Mouse (Mus musculus) brain, adult 2 months (tissue): Measurements from ENCODE around the gene Grb2.

ENCODE experiments used
- DNase-seq: peaks from one replicate; pipeline ENCODE4 v3.0.0; 2011; ENCODE audit warnings: low read depth, low spot score

Grb2 gene

DNA sequence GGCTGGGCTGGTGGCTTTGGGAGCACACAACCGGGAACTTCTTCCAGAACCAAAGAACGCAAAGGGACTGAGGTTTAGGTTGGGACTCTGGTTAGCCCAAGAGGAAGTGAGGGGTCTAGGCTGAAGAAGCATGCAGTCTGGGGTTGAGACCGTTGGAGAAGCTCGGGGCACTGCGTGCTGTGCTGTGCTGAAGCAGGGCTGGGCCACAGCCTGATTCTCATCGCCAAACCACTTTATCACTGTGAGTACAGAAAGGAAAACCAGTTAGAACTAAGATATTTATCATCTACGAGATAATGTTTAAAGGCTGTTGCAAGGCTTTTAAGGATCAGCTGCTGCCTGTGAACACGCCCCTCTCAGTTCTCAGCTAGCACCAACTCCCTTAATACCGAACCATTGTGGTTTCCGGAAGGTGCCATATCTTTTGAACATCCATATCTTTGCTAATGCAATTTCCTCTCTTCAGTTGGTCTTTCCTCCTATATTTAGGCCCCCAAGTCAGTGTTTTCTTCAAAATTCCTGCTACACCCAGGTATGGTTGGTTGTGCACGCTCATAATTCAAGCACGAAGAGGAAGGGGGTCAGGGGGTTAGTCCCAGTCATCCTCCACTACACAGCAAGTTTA lies 4.4 kb upstream of the Grb2 start:
- DNase-seq = no peak

DNA sequence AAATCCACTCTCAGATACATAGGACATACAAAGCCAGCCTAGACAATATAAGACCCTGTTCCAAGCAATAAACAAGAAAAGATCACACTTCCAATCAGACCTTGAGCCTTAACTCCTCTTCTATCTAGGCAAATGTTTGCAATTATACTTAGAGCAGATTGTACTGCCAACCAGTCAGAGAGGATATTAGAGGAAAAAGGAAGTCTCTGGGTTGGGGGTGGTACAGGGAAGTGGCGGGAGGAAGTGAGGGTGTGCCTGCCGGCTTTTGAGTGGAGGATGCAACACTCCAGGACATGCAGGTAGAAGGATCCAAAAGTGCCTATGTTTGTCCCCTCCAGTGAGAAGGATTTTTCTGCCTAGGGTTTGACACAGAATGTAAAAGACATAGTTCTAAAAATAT lies 3.9 kb upstream of the Grb2 start:
- no peak for DNase-seq

DNA sequence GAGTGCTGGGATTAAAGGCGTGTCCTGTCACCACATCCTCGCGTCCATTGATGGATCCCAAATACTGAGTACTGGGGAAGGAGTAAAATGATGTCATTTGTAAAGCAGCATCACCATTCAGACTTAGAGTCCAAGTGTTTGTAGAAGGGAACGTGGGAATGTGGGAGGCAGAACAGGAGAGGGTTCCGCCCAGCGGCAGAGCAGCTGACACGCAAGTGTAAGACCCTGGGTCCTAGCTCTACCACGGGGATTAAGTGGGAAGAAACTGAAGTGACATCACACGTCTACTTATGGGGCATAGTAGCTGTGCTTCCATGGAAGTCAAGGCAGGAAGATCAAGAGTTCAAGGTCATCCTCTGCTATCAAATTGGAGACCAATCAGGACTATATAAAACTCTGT lies 2.7 kb upstream of the Grb2 start:
- DNase-seq = no peak

- no peak for DNase-seq
Observed at GRCm38 (mm10) chr11:115709829-115710559, 1.6 kb upstream of the Grb2 start.

DNA sequence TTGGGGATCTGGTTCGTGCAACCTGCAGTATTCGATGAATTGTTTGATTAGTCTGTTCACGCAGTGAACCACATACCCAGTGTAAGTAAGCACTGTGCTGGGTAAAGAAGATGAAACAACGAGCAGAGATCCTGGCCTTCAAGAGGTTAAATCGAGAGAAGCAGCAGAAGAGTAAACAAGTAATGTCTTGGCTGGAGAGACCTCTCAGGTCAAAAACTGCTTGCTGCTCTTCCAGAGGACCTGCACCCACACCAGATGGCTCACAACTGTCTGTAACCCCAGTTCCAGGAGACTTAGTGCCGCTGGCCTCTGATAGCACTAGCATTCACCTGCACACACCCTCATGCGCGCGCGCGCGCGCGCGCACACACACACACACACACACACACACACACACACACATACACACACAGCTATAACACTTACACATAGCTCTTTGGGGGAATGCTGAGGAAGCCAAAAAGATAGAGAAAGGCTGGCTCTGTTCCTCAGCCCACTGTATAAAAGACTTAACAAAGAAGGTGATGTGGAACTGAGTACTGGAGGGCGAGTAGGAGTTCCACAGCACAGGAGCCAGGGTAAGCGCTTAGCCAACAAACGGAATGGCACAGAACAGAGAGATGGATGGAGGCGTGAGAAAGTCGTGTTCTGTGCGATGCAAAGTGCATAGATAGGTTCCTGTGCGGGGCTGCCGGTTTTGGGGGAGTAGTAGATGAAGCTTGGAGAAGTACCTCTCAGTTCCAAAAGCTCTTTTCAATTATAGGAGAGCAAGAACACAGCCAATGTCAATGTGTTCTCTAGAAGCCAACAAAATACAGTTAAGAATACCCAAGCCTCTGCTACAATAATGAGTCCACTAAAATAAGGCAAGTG lies 795 bp upstream of the Grb2 start:
- peak; percentile 82 for DNase-seq

DNA sequence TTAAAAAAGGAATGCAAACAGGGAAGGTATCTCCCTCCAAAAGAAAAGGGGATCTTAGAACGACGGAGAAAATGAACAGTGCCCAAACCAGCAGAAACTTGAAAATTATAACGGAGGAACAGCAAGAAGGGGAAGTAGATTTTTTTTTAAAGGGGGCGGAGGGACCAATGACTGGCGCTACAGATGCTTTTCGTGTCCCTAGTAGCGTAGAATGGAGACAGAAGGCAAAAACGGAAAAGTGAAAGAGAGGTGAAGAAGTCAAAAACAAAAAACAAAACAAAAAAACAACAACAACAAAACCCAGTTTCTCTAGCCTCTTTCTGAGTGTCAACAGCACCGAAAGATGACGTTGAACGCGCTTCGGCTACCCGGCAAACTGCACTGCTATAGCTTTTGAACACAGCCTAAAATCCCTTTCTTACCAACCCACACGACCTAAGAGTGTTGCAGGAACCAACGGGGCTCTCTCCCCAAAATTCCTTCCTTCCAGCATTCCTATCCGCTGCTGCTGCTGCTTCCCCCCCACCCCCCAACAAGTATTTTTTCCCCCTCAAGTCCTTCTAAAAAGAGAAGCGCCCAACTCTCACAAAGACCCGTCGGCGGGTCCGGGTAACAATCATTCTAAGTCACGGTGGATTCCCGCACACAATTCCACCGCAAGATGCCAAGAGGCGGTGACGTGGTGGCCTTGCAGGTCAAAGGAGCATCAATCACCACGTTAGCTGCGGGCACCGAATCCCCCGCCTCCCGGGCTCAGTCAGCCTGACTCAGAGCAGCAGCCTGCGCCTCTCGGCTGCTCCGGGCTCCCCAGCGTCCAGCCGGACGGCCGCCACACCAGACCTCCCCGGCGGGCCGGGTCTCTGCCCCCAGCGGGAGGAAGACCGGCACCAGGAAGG lies 836 bp downstream of the Grb2 start:
- peak; percentile 60 for DNase-seq

- DNase-seq = no peak
Observed at GRCm38 (mm10) chr11:115706584-115706983, 1.8 kb downstream of the Grb2 start.

DNA sequence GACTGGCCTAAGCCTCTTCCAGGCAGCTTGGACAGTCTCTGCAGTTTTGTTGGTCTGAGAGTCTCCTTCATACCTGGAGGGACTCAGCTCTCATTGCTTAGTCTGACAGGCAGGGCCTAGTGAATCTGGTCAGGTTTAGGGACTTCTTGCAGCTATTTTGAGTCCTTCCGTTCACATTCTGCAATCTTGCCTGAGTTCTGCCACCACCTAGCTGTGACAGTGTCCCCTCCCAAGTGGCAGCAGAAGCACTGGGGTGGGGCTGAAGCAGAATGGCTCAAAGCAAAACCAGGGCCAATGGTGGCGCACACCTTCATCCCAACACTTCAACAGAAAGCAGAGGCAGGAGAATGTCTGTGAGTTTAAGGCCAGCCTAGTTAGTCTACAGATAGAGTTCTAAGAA lies 2.8 kb downstream of the Grb2 start:
- no peak for DNase-seq

DNA sequence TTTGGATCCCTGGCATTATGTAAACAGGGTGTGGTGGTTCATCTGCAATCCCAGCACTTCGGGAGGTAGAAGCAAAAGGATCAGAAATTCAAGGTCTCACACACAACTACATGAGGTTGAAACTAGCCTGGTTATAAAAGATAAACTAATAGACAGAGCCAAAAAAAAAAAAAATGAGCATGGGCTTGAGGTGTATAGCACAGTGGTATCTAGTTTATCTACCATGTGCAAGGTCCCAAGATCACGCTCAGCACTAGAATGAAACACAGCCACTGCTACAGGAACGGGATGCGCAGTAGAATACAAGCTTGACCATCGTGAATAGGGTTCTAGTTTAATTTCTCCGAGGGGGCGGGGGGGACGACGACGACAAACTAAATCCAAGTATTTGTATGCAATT lies 3.7 kb downstream of the Grb2 start:
- no peak for DNase-seq

DNA sequence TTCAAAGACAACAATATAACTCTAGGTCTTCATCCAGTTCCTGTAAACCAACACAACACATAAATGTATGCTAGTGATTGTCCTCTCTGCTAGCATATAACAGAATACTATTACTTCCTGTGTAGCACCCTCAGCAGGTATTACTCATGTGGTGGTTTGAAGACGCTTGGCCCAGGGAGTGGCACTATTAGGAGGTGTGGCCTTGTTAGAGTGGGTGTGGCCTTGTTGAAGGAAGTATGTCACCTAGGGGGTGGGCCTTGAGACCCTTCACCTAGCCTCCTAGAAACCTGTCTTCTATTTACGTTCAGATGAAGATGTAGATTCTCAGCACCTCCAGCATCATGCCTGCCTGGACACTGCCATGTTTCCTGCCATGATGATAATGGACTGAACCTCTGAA lies 4.9 kb downstream of the Grb2 start:
- DNase-seq = no peak

GRCm38 (mm10) chr11:115698986-115699728 lies 9.2 kb downstream of the Grb2 start:
- DNase-seq = peak; percentile 96

DNA sequence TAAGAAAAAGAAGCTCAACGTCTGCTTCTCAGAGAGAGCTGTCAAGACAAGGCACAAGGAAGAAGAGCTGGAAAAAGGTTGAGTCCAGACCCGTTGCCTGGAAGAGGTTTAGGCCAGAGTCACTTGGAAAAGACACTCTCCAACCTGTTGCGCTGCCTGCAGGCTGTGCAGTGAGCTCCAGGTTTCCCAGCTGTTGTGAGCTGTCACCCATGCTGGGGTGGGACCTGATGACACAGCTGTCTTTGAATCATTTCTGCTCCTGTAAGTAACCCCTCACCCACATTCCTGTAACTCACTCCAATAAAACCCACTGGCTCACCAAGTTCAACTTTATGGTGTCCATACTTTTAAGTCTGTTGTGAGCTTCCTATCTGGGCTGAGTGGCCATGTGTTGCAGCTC lies 10.7 kb downstream of the Grb2 start:
- DNase-seq = no peak

GRCm38 (mm10) chr11:115697091-115697490 lies 11.3 kb downstream of the Grb2 start:
- DNase-seq = no peak

DNA sequence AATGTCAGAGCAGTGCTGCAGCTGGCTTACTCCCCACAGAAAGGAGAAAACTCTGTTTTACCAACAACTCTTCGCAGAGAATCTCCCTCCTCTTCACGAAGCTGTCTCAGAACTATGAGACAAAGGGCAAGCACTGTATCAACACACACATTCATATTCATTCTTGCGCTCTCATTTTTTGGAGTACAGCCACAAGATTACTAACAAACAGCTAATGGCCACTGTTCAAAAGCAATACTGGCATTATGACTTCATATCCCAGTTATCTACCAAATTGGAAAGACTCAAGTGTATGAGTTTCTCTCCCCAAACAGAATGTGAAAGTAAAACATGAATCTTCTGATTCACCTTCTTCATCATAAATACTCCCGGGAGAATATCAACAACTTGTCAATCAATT lies 11.9 kb downstream of the Grb2 start:
- no peak for DNase-seq

- DNase-seq = no peak
Observed at GRCm38 (mm10) chr11:115693979-115694578, 14.3 kb downstream of the Grb2 start.

GRCm38 (mm10) chr11:115692800-115693199 lies 15.6 kb downstream of the Grb2 start:
- DNase-seq = peak; percentile 54

DNA sequence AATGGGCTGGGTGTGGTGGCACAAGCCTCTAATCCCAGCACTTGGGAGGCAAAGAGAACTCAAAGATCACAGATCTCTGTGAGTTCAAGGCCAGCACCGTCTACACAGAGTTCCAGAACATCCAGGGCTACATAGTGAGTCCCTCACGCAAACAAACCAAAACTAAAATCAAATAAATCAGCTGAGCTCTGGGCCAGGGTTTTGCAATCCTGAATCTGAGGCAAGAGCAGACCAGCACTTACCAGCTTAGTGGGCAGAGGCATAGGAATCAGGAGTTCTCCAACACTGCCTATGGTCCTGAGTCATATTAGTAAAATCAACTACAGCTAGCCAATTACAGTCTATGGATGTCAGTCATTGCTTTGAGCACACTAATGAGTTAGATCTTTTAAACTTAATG lies 16.4 kb downstream of the Grb2 start:
- DNase-seq = no peak

GRCm38 (mm10) chr11:115691511-115691910 lies 16.9 kb downstream of the Grb2 start:
- DNase-seq = no peak

GRCm38 (mm10) chr11:115691013-115691412 lies 17.4 kb downstream of the Grb2 start:
- DNase-seq = no peak

GRCm38 (mm10) chr11:115690356-115690755 lies 18.0 kb downstream of the Grb2 start:
- DNase-seq = no peak
